ENCODE assay signal across 8 mouse cellular contexts in genomic region chr10:79805636-79806035, GRCm38 (mm10). TPM values are rescaled to one million over a fixed set of nuclear protein-coding genes. Genes with fewer than 3 reads are reported as not detected.
DNase-seq lines count a peak whose midpoint lies in the region; ATAC-seq lines count a peak whose summit lies in the region.

No protein-coding gene starts in this region.

- H3K4me3 ChIP-seq in forebrain, embryonic 15.5 days: no peak overlapping the region
- H3K4me3 ChIP-seq in forebrain, embryonic 14.5 days (ENCODE audit: low read depth, low read length): no peak overlapping the region
- peak overlapping the region; percentile 32 for H3K4me3 ChIP-seq in heart, embryonic 13.5 days
- no peak overlapping the region for H3K4me3 ChIP-seq in kidney, embryonic 15.5 days (replicated peaks)

- no peak overlapping the region for H3K4me2 ChIP-seq in forebrain, embryonic 15.5 days (replicated peaks)
- no peak overlapping the region for H3K4me2 ChIP-seq in forebrain, embryonic 14.5 days (ENCODE audit: low read length)
- peak overlapping the region; percentile 56 for H3K4me2 ChIP-seq in heart, embryonic 13.5 days
- peak overlapping the region; percentile 7; the same call in 1 of the 2 replicates for H3K4me2 ChIP-seq in kidney, embryonic 15.5 days

- H3K4me1 ChIP-seq in forebrain, embryonic 15.5 days: peaks cover 55% of the 10 kb centered on the region
- H3K4me1 ChIP-seq in forebrain, embryonic 14.5 days (ENCODE audit: control insufficient read depth, insufficient read depth, low read length): peaks cover 28% of the 10 kb centered on the region
- H3K4me1 ChIP-seq in heart, embryonic 13.5 days: peaks cover 57% of the 10 kb centered on the region
- peaks cover 75% of the 10 kb centered on the region for H3K4me1 ChIP-seq in kidney, embryonic 15.5 days

- peaks cover 38% of the 10 kb centered on the region for H3K36me3 ChIP-seq in forebrain, embryonic 15.5 days
- H3K36me3 ChIP-seq in forebrain, embryonic 14.5 days (ENCODE audit: control insufficient read depth, insufficient read depth, low read length): peaks cover 37% of the 10 kb centered on the region
- H3K36me3 ChIP-seq in heart, embryonic 13.5 days: peaks cover 24% of the 10 kb centered on the region
- H3K36me3 ChIP-seq in kidney, embryonic 15.5 days: peaks cover 40% of the 10 kb centered on the region

- H3K9me3 ChIP-seq in forebrain, embryonic 15.5 days: no peaks in the 10 kb centered on the region
- no peaks in the 10 kb centered on the region for H3K9me3 ChIP-seq in forebrain, embryonic 14.5 days (replicated peaks; ENCODE audit: control insufficient read depth, low read length)
- no peaks in the 10 kb centered on the region for H3K9me3 ChIP-seq in heart, embryonic 13.5 days
- H3K9me3 ChIP-seq in kidney, embryonic 15.5 days (replicated peaks): no peaks in the 10 kb centered on the region

- 81% methylated on average over 11 of the region's 11 CpGs for WGBS in forebrain, embryonic 15.5 days
- 89% methylated on average over 11 of the region's 11 CpGs for WGBS in forebrain, embryonic 14.5 days
- WGBS in heart, embryonic 13.5 days: 26% methylated on average over 11 of the region's 11 CpGs
- 20% methylated on average over 11 of the region's 11 CpGs for WGBS in kidney, embryonic 15.5 days

- no peak for DNase-seq in forebrain, embryonic 14.5 days (ENCODE audit: low spot score)
- peak; percentile 56 for DNase-seq in adrenal gland, postnatal 10 days
- no peak for DNase-seq in ovary, adult 18-20 months (ENCODE audit: low spot score)
- no peak for DNase-seq in layer of hippocampus, adult 8-10 months (ENCODE audit: low spot score in 2 of 2)
- DNase-seq in cerebellum, adult 11-12 months: no peak

- H3K27ac ChIP-seq in forebrain, embryonic 15.5 days (replicated peaks): 0 out of 2 replicates have a peak overlapping the region, but pooled peaks have one; percentile 4
- no peak overlapping the region for H3K27ac ChIP-seq in forebrain, embryonic 14.5 days (ENCODE audit: low read depth, low read length)
- H3K27ac ChIP-seq in heart, embryonic 13.5 days (replicated peaks): peak overlapping the region; percentile 84
- H3K27ac ChIP-seq in kidney, embryonic 15.5 days: peak overlapping the region; percentile 89

- no peak overlapping the region for H3K9ac ChIP-seq in forebrain, embryonic 15.5 days (replicated peaks)
- H3K9ac ChIP-seq in forebrain, embryonic 14.5 days (ENCODE audit: low read length): no peak overlapping the region
- peak overlapping the region; percentile 63; the same call in 1 of the 2 replicates for H3K9ac ChIP-seq in heart, embryonic 13.5 days
- H3K9ac ChIP-seq in kidney, embryonic 15.5 days: no peak overlapping the region

- no peak for ATAC-seq in forebrain, embryonic 15.5 days (replicated peaks)
- no peak for ATAC-seq in forebrain, embryonic 14.5 days
- 0 out of 2 replicates have a peak, but pooled peaks have one; percentile 12 for ATAC-seq in heart, embryonic 13.5 days (ENCODE audit: extremely low read depth, insufficient number of reproducible peaks, low FRiP score, low TSS enrichment)
- ATAC-seq in kidney, embryonic 15.5 days (replicated peaks; ENCODE audit: low FRiP score): peak; percentile 30

- H3K27me3 ChIP-seq in forebrain, embryonic 15.5 days: no peaks in the 10 kb centered on the region
- H3K27me3 ChIP-seq in forebrain, embryonic 14.5 days (replicated peaks; ENCODE audit: control insufficient read depth, insufficient read depth, low read length): no peaks in the 10 kb centered on the region
- no peaks in the 10 kb centered on the region for H3K27me3 ChIP-seq in heart, embryonic 13.5 days (replicated peaks)
- no peaks in the 10 kb centered on the region for H3K27me3 ChIP-seq in kidney, embryonic 15.5 days

RNA-seq across cellular contexts. Expression of gene Palm, which starts 12.3 kb away (rescaled TPM):
- 317 and 325 TPM in 2 replicates for polyA plus RNA-seq in forebrain, embryonic 15.5 days (2015; fragmentation: Nextera tagmentation; extraction: Ambion mirVana)
- polyA plus RNA-seq in forebrain, embryonic 14.5 days (2014; fragmentation: Nextera tagmentation; extraction: Ambion mirVana): 182 and 257 TPM in 2 replicates
- 10 to 100 TPM; 69.6 to 80.2 TPM for total RNA-seq in adrenal gland, postnatal 10 days (2021)
- polyA plus RNA-seq in heart, embryonic 13.5 days (2015; fragmentation: Nextera tagmentation; extraction: Ambion mirVana): 67.1 and 69.3 TPM in 2 replicates
- polyA plus RNA-seq in kidney, embryonic 15.5 days (2015; fragmentation: Nextera tagmentation; extraction: Ambion mirVana): 144 and 158 TPM in 2 replicates
- 100 to 1,000 TPM; 244 to 264 (median 260) TPM for total RNA-seq in layer of hippocampus, adult 8-10 months (2022)

RNA-seq across cellular contexts. Expression of gene Prss57, which starts 14.9 kb away (rescaled TPM):
- 0.25 and 0.43 TPM in 2 replicates for polyA plus RNA-seq in forebrain, embryonic 15.5 days (2015; fragmentation: Nextera tagmentation; extraction: Ambion mirVana)
- 0.37 TPM in 1 of 2 replicates, not detected in the other for polyA plus RNA-seq in forebrain, embryonic 14.5 days (2014; fragmentation: Nextera tagmentation; extraction: Ambion mirVana)
- under 1 TPM; 0.09 to 0.21 TPM for total RNA-seq in adrenal gland, postnatal 10 days (2021)
- polyA plus RNA-seq in heart, embryonic 13.5 days (2015; fragmentation: Nextera tagmentation; extraction: Ambion mirVana): 0.51 TPM in 1 of 2 replicates, not detected in the other
- polyA plus RNA-seq in kidney, embryonic 15.5 days (2015; fragmentation: Nextera tagmentation; extraction: Ambion mirVana): 0.29 TPM in 1 of 2 replicates, not detected in the other
- total RNA-seq in layer of hippocampus, adult 8-10 months (2022): under 1 TPM in 3 of 4 experiments, not detected in 1; 0.43 to 0.83 (median 0.50) TPM

RNA-seq across cellular contexts. Expression of gene Misp, which starts 15.2 kb away (rescaled TPM):
- polyA plus RNA-seq in forebrain, embryonic 15.5 days (2015; fragmentation: Nextera tagmentation; extraction: Ambion mirVana): 0.66 and 0.68 TPM in 2 replicates
- 0.41 and 0.51 TPM in 2 replicates for polyA plus RNA-seq in forebrain, embryonic 14.5 days (2014; fragmentation: Nextera tagmentation; extraction: Ambion mirVana)
- total RNA-seq in adrenal gland, postnatal 10 days (2021): under 1 TPM in 1 of 2 experiments, not detected in 1; 0.27 TPM
- 1.2 and 1.4 TPM in 2 replicates for polyA plus RNA-seq in heart, embryonic 13.5 days (2015; fragmentation: Nextera tagmentation; extraction: Ambion mirVana)
- polyA plus RNA-seq in kidney, embryonic 15.5 days (2015; fragmentation: Nextera tagmentation; extraction: Ambion mirVana): 14.9 and 15.2 TPM in 2 replicates
- total RNA-seq in layer of hippocampus, adult 8-10 months (2022): 1 to 10 TPM in 2 of 4 experiments, not detected in 2; 1.6 to 1.9 TPM

RNA-seq across cellular contexts. Expression of gene Fstl3, which starts 28.6 kb away (rescaled TPM):
- polyA plus RNA-seq in forebrain, embryonic 15.5 days (2015; fragmentation: Nextera tagmentation; extraction: Ambion mirVana): 0.83 and 0.84 TPM in 2 replicates
- 0.58 and 0.96 TPM in 2 replicates for polyA plus RNA-seq in forebrain, embryonic 14.5 days (2014; fragmentation: Nextera tagmentation; extraction: Ambion mirVana)
- total RNA-seq in adrenal gland, postnatal 10 days (2021): 1 to 10 TPM; 5.5 to 5.7 TPM
- polyA plus RNA-seq in heart, embryonic 13.5 days (2015; fragmentation: Nextera tagmentation; extraction: Ambion mirVana): 23.8 and 27.3 TPM in 2 replicates
- polyA plus RNA-seq in kidney, embryonic 15.5 days (2015; fragmentation: Nextera tagmentation; extraction: Ambion mirVana): 15.3 and 15.6 TPM in 2 replicates
- 1 to 10 TPM; 2.2 to 2.9 (median 2.4) TPM for total RNA-seq in layer of hippocampus, adult 8-10 months (2022)

RNA-seq across cellular contexts. Expression of gene Rnf126, which starts 38.9 kb away (rescaled TPM):
- 94.9 and 108 TPM in 2 replicates for polyA plus RNA-seq in forebrain, embryonic 15.5 days (2015; fragmentation: Nextera tagmentation; extraction: Ambion mirVana)
- polyA plus RNA-seq in forebrain, embryonic 14.5 days (2014; fragmentation: Nextera tagmentation; extraction: Ambion mirVana): 60.6 and 75.7 TPM in 2 replicates
- 10 to 100 TPM; 50.8 to 55.1 TPM for total RNA-seq in adrenal gland, postnatal 10 days (2021)
- polyA plus RNA-seq in heart, embryonic 13.5 days (2015; fragmentation: Nextera tagmentation; extraction: Ambion mirVana): 61.4 and 66.3 TPM in 2 replicates
- 88.5 and 102 TPM in 2 replicates for polyA plus RNA-seq in kidney, embryonic 15.5 days (2015; fragmentation: Nextera tagmentation; extraction: Ambion mirVana)
- total RNA-seq in layer of hippocampus, adult 8-10 months (2022): 10 to 100 TPM; 72.4 to 82.9 (median 75.8) TPM

Comparison
In these comparisons a context has a peak if more than half of its experiments do, and no peak if none do; other contexts are left out.
1. ATAC-seq: peak in heart, embryonic 13.5 days (single experiment) and kidney, embryonic 15.5 days (single experiment); none in forebrain, embryonic 15.5 days (single experiment) and forebrain, embryonic 14.5 days (single experiment).
2. H3K4me2 ChIP-seq: peak in heart, embryonic 13.5 days (single experiment) and kidney, embryonic 15.5 days (single experiment); none in forebrain, embryonic 15.5 days (single experiment) and forebrain, embryonic 14.5 days (single experiment).